Mouse (Mus musculus) stomach, embryonic 15.5 days (tissue): ENCODE data around the gene Aff3. TPM values are rescaled to one million over a fixed set of nuclear protein-coding genes. Genes with fewer than 3 reads are reported as not detected.

ENCODE experiments used
- ATAC-seq: fragments of 200-750 bp; cut with Nextera tagmentation; 2 replicates; pipeline ENCODE4 v1.8.0; 2017; ENCODE audit warnings: low read depth, moderate number of reproducible peaks, moderate TSS enrichment; ENCODE audit not compliant: insufficient read depth, low FRiP score
- H3K27ac ChIP-seq: fragments of 300-500 bp; sonication (generic); 2 replicates; pipeline ENCODE4 v1.5.1; 2015; ENCODE audit warnings: mild to moderate bottlenecking, inconsistent platforms
- H3K27me3 ChIP-seq: fragments of 300-500 bp; sonication (generic); replicated peaks from 2 replicates; pipeline ENCODE4 v1.6.1; 2015; ENCODE audit warnings: inconsistent platforms
- H3K36me3 ChIP-seq: fragments of 300-500 bp; sonication (generic); 2 replicates; pipeline ENCODE4 v1.6.1; 2015; ENCODE audit warnings: inconsistent platforms
- H3K4me1 ChIP-seq: fragments of 300-500 bp; sonication (generic); 2 replicates; pipeline ENCODE4 v1.6.1; 2015; ENCODE audit warnings: inconsistent platforms
- H3K4me2 ChIP-seq: fragments of 300-500 bp; sonication (generic); 2 replicates; pipeline ENCODE4 v1.6.1; 2015; ENCODE audit warnings: mild to moderate bottlenecking, inconsistent platforms
- H3K4me3 ChIP-seq: fragments of 300-500 bp; sonication (generic); replicated peaks from 2 replicates; pipeline ENCODE4 v1.5.1; 2015; ENCODE audit warnings: inconsistent platforms
- H3K9ac ChIP-seq: fragments of 300-500 bp; sonication (generic); 2 replicates; pipeline ENCODE4 v1.6.1; 2015; ENCODE audit warnings: inconsistent platforms
- H3K9me3 ChIP-seq: fragments of 300-500 bp; sonication (generic); 2 replicates; pipeline ENCODE4 v1.6.1; 2016; ENCODE audit warnings: inconsistent platforms
- WGBS: fragments of 180-500 bp; shearing (Covaris S2); methylation state at CpG from one replicate; pipeline ENCODE4 v1.1.7; 2015; 5-methylcytosine and 5-hydroxymethylcytosine counted together
- polyA plus RNA-seq: library from polyadenylated mRNA; unstranded; fragments of >200 nt; fragmentation: Nextera tagmentation; extraction: Ambion mirVana; gene quantifications from 2 replicates; pipeline ENCODE4 v1.2.1, GENCODE M21; 2015

The Aff3 gene
- polyA plus RNA-seq, 1 experiment from 2014 or later: 9.9 TPM

DNA sequence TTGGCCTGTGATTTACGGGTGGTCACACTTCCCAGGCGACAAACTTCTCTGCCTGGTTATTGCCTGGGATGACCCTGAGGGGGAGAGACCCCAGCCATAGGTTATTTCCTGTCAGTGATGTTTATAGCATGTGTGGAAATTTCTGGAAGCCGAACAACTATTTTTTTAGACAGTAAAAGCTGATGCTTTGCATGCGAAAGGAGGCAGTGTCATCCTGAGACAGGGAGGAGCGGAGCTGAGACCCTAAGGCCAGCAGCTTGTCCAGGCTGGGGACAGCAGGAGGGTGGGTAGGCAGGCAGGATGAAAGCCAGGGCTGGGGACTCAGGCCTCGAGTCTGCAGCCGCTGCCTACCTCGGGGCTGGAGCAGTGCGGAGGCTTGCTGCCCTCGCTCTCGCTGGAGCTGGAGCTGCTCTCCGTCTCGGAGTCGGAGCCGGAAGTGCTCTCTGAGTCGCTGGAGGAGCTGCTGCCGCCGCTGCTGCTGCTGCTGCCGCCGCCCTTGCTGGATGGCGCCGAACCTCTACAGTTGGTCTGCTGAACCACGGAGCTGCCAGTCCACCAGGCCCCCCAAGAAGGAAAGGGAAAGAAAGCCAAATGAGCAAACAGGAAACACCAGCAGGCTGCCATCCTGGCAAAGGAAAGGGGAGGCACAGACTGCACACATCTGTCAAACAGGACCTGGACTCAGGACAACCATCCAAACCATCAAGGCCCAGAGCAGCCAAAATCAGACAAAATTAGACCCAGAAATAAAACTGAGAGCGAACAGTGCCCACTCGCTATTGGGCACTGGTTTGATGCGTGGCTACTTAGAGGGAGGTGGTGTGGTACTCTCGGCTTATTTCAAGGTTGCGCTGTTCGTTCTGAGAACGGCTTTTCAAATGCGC is 446.6 kb downstream of the Aff3 start:
- Histone ChIP-seq H3K4me3 (peak overlapping the region; percentile 5; the same call in 1 of the 2 replicates), H3K9me3 (no peaks in the 10 kb centered on the region)
- WGBS: 50% methylated on average over 31 of the region's 31 CpGs

DNA sequence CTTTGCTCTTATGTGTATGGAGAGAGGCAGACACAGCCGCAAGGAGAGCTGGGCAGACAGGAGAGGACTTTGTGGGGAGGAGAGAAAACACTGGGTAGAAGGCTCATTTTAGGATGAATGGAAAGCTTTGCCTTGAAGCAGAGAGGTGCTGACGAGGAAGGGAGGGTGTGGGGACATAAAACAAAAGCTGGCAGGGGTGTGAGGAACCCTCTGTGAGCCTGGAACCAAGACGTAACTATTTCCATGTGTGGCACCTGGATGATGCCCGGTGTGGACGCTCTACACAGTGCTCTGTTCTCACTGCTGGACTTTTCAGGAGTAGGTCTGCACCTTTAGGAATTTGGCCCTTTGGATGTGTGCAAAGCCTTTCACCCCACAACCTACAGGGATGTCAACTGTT is 447.7 kb downstream of the Aff3 start:
- ATAC-seq: no peak
- Histone ChIP-seq H3K4me2 (no peak overlapping the region), H3K4me3 (no peak overlapping the region), H3K27me3 (no peaks in the 10 kb centered on the region), H3K4me1 (peaks cover 4% of the 10 kb centered on the region), H3K27ac (no peak overlapping the region), H3K36me3 (no peaks in the 10 kb centered on the region), H3K9ac (no peak overlapping the region), H3K9me3 (no peaks in the 10 kb centered on the region)
- 86% methylated on average over 5 of the region's 5 CpGs for WGBS

More for the DNA sequence above, 446.6 kb downstream of the Aff3 start:
- peaks cover 4% of the 10 kb centered on the region for H3K4me1 ChIP-seq
- ATAC-seq: peak; percentile 31; the same call in 1 of the 2 replicates
- H3K9ac ChIP-seq: no peak overlapping the region
- no peaks in the 10 kb centered on the region for H3K36me3 ChIP-seq
- no peaks in the 10 kb centered on the region for H3K27me3 ChIP-seq
- peak overlapping the region; percentile 44 for H3K4me2 ChIP-seq
- H3K27ac ChIP-seq: no peak overlapping the region; the same call in 1 of the 2 replicates

DNA sequence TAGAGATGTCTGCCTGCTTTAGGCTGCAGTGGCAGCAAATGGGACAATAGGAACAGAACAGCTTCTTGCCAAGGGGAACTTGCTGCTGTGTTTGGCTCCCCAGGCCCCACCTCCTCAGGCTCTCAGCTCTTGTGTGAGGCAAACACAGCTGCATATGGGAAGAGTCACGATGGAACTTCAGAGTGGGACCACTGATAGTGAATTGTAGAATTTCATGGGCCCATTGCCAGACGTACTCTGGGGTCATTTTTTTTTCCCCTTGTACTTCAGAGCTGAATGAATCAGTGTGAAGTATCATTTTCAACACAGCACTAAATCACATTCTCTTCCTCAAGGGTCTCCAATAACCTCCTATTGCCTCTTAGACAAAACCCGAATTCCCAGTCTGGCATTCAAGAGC is 451.4 kb downstream of the Aff3 start:
- H3K4me1 ChIP-seq: peaks cover 2% of the 10 kb centered on the region
- no peak overlapping the region for H3K27ac ChIP-seq
- WGBS: 36% methylated on average over 3 of the region's 3 CpGs
- H3K4me3 ChIP-seq: no peak overlapping the region
- no peaks in the 10 kb centered on the region for H3K9me3 ChIP-seq
- ATAC-seq: no peak
- H3K9ac ChIP-seq: no peak overlapping the region
- no peaks in the 10 kb centered on the region for H3K27me3 ChIP-seq
- peaks cover 6% of the 10 kb centered on the region; the same call in 1 of the 2 replicates for H3K36me3 ChIP-seq
- no peak overlapping the region for H3K4me2 ChIP-seq

DNA sequence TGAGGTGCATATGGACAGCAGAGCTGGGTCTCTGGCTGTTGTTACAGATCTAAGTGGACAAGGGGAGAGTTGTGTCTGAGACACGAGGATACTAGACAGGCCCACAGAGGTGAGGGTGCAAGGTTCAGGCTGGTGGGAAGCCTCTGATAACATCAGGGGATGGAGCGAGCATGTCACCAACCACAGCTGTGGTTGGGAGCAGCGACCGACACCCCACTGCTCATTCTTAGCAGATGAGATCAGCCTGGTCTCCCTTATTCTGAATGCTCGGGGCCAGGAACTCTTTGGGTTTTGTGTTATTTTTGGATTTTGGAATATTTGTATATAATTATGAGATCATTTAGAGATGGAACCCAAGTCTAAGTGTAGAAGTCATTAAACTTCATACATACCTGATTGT is 452.4 kb downstream of the Aff3 start:
- Histone ChIP-seq H3K4me3 (no peak overlapping the region), H3K36me3 (peaks cover 6% of the 10 kb centered on the region; the same call in 1 of the 2 replicates), H3K27me3 (no peaks in the 10 kb centered on the region), H3K27ac (no peak overlapping the region), H3K4me2 (no peak overlapping the region), H3K4me1 (no peaks in the 10 kb centered on the region), H3K9me3 (no peaks in the 10 kb centered on the region), H3K9ac (no peak overlapping the region)
- WGBS: 62% methylated on average over 5 of the region's 5 CpGs
- no peak for ATAC-seq

GRCm38 (mm10) chr1:38202475-38203183 is 462.1 kb downstream of the Aff3 start:
- no peak overlapping the region for H3K27ac ChIP-seq
- no peak overlapping the region for H3K4me3 ChIP-seq
- H3K9ac ChIP-seq: no peak overlapping the region
- ATAC-seq: no peak
- no peaks in the 10 kb centered on the region for H3K4me1 ChIP-seq
- H3K9me3 ChIP-seq: no peaks in the 10 kb centered on the region
- no peaks in the 10 kb centered on the region for H3K27me3 ChIP-seq
- 67% methylated on average over 10 of the region's 10 CpGs for WGBS
- H3K4me2 ChIP-seq: no peak overlapping the region
- H3K36me3 ChIP-seq: no peaks in the 10 kb centered on the region; the same call in 1 of the 2 replicates

DNA sequence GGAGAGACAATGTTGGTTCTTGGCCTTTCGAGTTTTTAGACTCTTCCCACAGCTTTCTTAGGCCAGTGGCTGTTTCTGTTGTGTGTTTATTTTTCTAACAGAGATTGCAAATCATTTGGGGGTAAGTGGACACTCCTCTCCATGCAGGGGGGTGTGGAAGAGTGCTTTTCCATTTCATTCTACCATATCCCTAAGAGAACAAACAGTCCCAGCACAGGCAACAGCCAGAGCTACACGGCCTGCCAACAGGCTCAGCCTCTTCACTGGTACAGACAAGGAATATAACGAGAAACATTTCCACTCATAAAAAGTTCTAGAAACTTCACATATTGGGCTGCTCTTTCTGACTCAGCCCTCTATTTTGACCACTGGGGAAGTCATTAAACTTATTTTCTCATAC is 463.0 kb downstream of the Aff3 start:
- ATAC-seq: no peak
- Histone ChIP-seq H3K27ac (no peak overlapping the region), H3K27me3 (no peaks in the 10 kb centered on the region)

DNA sequence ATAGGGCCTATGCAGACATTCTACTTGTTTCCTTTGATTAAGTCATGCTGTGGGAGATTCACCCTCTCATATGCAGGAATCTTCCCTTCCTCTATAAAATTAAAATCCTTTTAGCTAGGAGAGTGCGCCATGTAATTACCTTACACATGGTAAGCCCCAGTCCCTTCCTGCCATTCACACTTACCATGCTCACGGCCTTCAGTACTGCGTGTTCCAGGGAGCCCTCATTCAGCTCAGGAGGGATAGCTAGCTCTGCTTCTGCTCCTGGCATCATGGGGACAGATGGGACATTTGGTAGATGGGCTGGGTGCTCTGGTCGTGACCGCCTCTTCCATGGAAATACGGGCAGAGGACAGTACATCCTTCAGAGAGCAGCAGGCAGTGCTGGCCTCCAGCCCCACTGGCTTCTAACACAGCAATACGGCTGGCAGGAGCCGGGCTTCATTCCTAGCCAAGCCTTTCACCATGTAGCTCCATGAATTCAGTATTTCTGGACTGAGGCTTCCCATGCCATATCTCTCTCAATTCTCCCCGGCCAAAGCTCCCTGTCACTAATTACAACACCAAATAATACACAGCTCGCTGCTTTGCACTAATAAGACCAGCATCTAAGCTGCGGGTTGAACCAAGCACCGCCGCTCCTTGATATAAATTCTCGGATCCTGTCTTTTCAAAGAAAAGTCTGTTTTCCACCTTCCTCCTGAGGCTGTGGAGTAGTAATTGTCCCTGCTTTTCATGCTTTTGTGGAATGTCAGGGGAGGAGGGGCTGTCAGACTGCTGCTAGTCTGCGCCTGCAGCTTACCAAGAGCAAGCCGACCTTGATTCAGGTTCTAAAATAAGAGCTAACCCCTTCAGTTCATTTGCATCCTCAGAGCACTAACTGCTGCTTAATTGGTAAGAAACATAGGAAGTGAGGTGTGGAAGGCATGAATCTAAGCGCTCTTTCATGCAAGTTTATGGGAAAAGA is 464.8 kb downstream of the Aff3 start:
- H3K36me3 ChIP-seq: no peaks in the 10 kb centered on the region; the same call in 1 of the 2 replicates
- H3K4me3 ChIP-seq: no peak overlapping the region
- no peak overlapping the region for H3K27ac ChIP-seq
- H3K9me3 ChIP-seq: no peaks in the 10 kb centered on the region
- H3K27me3 ChIP-seq: no peaks in the 10 kb centered on the region
- H3K4me2 ChIP-seq: no peak overlapping the region
- WGBS: 71% methylated on average over 17 of the region's 17 CpGs
- ATAC-seq: no peak
- H3K9ac ChIP-seq: no peak overlapping the region
- H3K4me1 ChIP-seq: no peaks in the 10 kb centered on the region

More for the DNA sequence above, 463.0 kb downstream of the Aff3 start:
- WGBS: 88% methylated on average over 3 of the region's 3 CpGs
- Histone ChIP-seq H3K9ac (no peak overlapping the region), H3K4me2 (no peak overlapping the region), H3K9me3 (no peaks in the 10 kb centered on the region), H3K36me3 (no peaks in the 10 kb centered on the region; the same call in 1 of the 2 replicates), H3K4me3 (no peak overlapping the region), H3K4me1 (no peaks in the 10 kb centered on the region)

- Histone ChIP-seq H3K9me3 (no peaks in the 10 kb centered on the region), H3K36me3 (no peaks in the 10 kb centered on the region), H3K4me1 (no peaks in the 10 kb centered on the region), H3K9ac (no peak overlapping the region), H3K27ac (no peak overlapping the region), H3K27me3 (no peaks in the 10 kb centered on the region), H3K4me3 (no peak overlapping the region), H3K4me2 (no peak overlapping the region)
- no peak for ATAC-seq
- WGBS: 79% methylated on average over 15 of the region's 15 CpGs
These were observed 466.2 kb downstream of the Aff3 start for GRCm38 (mm10) chr1:38198393-38199029.

DNA sequence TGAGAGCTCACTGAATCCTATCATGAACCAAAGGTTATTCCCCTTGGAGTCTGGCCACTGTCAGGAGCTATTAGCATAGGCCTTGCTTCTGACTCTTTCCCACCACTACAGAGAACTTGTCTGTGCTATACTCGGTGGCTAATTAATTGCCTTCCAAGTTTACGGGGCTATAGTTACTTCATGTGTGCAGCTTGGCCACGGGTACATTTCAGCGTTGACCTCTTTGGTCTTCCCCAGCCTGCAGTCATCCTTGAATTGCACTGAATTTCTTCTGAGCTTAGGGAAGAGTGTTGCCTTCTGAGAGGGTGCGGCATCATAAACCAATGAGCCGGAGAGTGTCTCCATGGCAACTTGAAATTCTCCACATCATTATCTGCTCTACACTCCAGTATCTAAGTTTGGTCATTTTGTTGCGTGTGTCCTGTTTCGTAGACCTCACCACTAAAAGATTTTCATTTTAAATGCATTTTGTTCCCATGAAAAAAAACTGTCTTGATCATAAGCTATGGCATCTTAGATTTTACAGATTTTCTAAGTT is 467.5 kb downstream of the Aff3 start:
- 87% methylated on average over 8 of the region's 8 CpGs for WGBS
- no peak overlapping the region for H3K27ac ChIP-seq
- H3K4me3 ChIP-seq: no peak overlapping the region
- no peaks in the 10 kb centered on the region for H3K27me3 ChIP-seq
- no peaks in the 10 kb centered on the region for H3K4me1 ChIP-seq
- no peak overlapping the region for H3K9ac ChIP-seq
- no peak overlapping the region for H3K4me2 ChIP-seq
- ATAC-seq: no peak
- H3K9me3 ChIP-seq: no peaks in the 10 kb centered on the region
- H3K36me3 ChIP-seq: no peaks in the 10 kb centered on the region

DNA sequence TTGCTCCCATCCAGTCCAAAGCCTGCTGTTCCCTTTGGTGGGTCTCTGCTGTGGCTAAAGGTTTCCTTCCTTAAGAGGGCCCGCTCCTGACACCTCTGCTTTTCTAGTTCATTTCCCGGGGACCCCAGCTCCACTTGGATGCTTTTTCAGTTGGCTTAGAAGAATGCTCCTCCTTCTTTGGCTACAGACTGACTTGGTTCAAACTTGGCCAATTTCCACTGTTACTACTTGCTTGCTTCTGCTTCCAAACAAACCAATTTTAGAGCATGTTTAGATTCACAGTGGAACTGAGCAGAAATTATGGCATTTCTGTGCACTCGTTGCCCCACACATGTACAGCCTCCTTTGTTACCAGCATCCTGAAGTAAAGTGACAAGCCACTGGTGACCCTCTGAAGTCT is 469.0 kb downstream of the Aff3 start:
- Histone ChIP-seq H3K9ac (no peak overlapping the region), H3K9me3 (no peaks in the 10 kb centered on the region), H3K4me2 (no peak overlapping the region), H3K36me3 (no peaks in the 10 kb centered on the region), H3K27ac (no peak overlapping the region), H3K4me1 (no peaks in the 10 kb centered on the region), H3K27me3 (no peaks in the 10 kb centered on the region), H3K4me3 (no peak overlapping the region)
- 81% methylated on average over 3 of the region's 3 CpGs for WGBS
- no peak for ATAC-seq

- H3K4me3 ChIP-seq: no peak overlapping the region
- H3K4me2 ChIP-seq: no peak overlapping the region
- H3K36me3 ChIP-seq: no peaks in the 10 kb centered on the region
- no peak overlapping the region for H3K9ac ChIP-seq
- H3K27me3 ChIP-seq: no peaks in the 10 kb centered on the region
- WGBS: 87% methylated on average over 5 of the region's 5 CpGs
- H3K27ac ChIP-seq: no peak overlapping the region
- ATAC-seq: no peak
- no peaks in the 10 kb centered on the region for H3K9me3 ChIP-seq
- no peaks in the 10 kb centered on the region for H3K4me1 ChIP-seq
These were observed 478.6 kb downstream of the Aff3 start for GRCm38 (mm10) chr1:38186227-38186545.
